Mouse (Mus musculus) kidney, embryonic 15.5 days (tissue): ENCODE data around the gene Gdf10. TPM values are rescaled to one million over a fixed set of nuclear protein-coding genes. Genes with fewer than 3 reads are reported as not detected.

Experiments
- ATAC-seq: fragments of 200-750 bp; cut with Nextera tagmentation; replicated peaks from 2 replicates; pipeline ENCODE4 v1.8.0; 2017; ENCODE audit warnings: moderate TSS enrichment; ENCODE audit not compliant: low FRiP score
- H3K27ac ChIP-seq: fragments of 300-500 bp; sonication (generic); 2 replicates; pipeline ENCODE4 v1.5.1; 2015; ENCODE audit warnings: mild to moderate bottlenecking, inconsistent platforms
- H3K27me3 ChIP-seq: fragments of 300-500 bp; sonication (generic); 2 replicates; pipeline ENCODE4 v1.6.1; 2015; ENCODE audit warnings: inconsistent platforms
- H3K36me3 ChIP-seq: fragments of 300-500 bp; sonication (generic); 2 replicates; pipeline ENCODE4 v1.6.1; 2015; ENCODE audit warnings: inconsistent platforms
- H3K4me1 ChIP-seq: fragments of 300-500 bp; sonication (generic); 2 replicates; pipeline ENCODE4 v1.6.1; 2015; ENCODE audit warnings: inconsistent platforms
- H3K4me2 ChIP-seq: fragments of 300-500 bp; sonication (generic); 2 replicates; pipeline ENCODE4 v1.6.1; 2015; ENCODE audit warnings: moderate library complexity, mild to moderate bottlenecking, inconsistent platforms
- H3K4me3 ChIP-seq: fragments of 300-500 bp; sonication (generic); replicated peaks from 2 replicates; pipeline ENCODE4 v1.5.1; 2015; ENCODE audit warnings: mild to moderate bottlenecking, inconsistent platforms
- H3K9ac ChIP-seq: fragments of 300-500 bp; sonication (generic); 2 replicates; pipeline ENCODE4 v1.6.1; 2015; ENCODE audit warnings: mild to moderate bottlenecking, inconsistent platforms
- H3K9me3 ChIP-seq: fragments of 300-500 bp; sonication (generic); replicated peaks from 2 replicates; pipeline ENCODE4 v1.6.1; 2016; ENCODE audit warnings: inconsistent platforms
- WGBS: fragments of 180-500 bp; shearing (Covaris S2); methylation state at CpG from one replicate; pipeline ENCODE4 v1.1.7; 2015; ENCODE audit warnings: mixed read lengths; 5-methylcytosine and 5-hydroxymethylcytosine counted together
- polyA plus RNA-seq: library from polyadenylated mRNA; unstranded; fragments of >200 nt; fragmentation: Nextera tagmentation; extraction: Ambion mirVana; gene quantifications from 2 replicates; pipeline ENCODE4 v1.2.1, GENCODE M21; 2015

Gene Gdf10
- polyA plus RNA-seq, 1 experiment from 2014 or later, result 5.9 TPM

DNA sequence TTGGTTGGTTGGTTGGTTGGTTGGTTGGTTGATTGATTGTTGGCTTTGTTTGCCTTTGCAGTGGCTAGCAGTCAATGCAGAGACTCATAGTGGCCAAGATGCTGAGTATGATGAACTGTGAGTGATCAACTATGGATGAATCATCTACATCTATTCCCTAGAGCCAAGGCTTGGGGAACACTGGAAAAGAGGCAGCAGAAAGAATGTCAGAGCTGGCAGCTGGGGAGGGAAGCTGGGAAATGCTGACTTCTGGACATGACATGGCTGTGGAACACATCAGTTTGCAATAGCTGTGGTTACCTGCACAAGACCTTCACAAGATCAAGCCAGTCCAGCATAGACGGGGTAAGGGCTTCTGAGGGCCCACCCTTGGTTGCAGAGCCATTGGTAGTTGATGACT lies 20.2 kb upstream of the Gdf10 start:
- Histone ChIP-seq H3K9ac (no peak overlapping the region), H3K9me3 (no peaks in the 10 kb centered on the region), H3K4me3 (no peak overlapping the region), H3K4me1 (no peaks in the 10 kb centered on the region), H3K36me3 (no peaks in the 10 kb centered on the region), H3K4me2 (no peak overlapping the region), H3K27me3 (peaks cover 8% of the 10 kb centered on the region; the same call in 1 of the 2 replicates), H3K27ac (no peak overlapping the region)
- no peak for ATAC-seq
- 71% methylated on average over 1 of the region's 1 CpGs for WGBS

DNA sequence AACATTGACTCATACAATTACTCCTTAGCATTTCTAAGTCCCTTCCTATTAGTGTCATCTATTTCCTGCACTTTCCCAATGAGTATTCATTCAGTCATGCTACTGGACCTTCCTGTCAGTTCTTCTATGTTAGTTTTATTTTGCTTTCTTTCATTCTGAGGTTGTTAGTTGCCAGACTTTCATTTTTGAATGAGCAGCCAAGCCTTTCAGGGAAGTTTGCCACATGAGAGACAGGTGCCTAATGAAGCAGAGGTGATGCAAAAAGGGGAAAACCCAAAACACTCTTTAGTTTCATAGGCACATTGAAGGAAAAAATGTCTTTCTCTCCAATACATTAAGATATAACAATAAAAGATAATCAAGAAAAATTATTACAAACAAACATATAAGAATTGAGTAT lies 18.5 kb upstream of the Gdf10 start:
- Histone ChIP-seq H3K9ac (no peak overlapping the region), H3K9me3 (no peaks in the 10 kb centered on the region), H3K4me3 (no peak overlapping the region), H3K4me1 (no peaks in the 10 kb centered on the region), H3K27ac (no peak overlapping the region), H3K4me2 (no peak overlapping the region), H3K27me3 (peaks cover 3% of the 10 kb centered on the region; the same call in 1 of the 2 replicates), H3K36me3 (no peaks in the 10 kb centered on the region)
- ATAC-seq, result no peak

DNA sequence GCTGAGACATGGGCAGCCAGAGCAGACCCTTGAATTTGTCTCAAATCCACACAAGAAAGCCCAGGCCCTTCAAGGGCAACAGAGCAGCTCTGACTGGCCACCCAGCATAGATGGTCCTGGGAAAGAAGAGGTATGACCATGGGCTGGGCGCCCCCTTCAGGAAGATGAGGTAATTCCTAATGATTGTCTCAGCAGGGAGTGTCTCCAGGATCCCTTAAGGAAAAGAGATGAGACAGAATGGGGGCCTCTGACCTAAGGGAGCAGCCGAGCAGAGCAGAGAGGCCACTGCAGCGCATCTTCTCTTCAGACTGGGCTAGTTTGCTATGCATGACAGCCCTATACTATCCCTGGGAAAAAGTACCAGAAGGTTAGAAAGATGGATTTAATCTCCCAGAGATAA lies 9.7 kb upstream of the Gdf10 start:
- Histone ChIP-seq H3K9me3 (no peaks in the 10 kb centered on the region), H3K4me1 (no peaks in the 10 kb centered on the region; the same call in 1 of the 2 replicates), H3K27ac (no peak overlapping the region), H3K36me3 (no peaks in the 10 kb centered on the region), H3K9ac (no peak overlapping the region), H3K27me3 (peaks cover 28% of the 10 kb centered on the region), H3K4me3 (no peak overlapping the region), H3K4me2 (no peak overlapping the region)
- ATAC-seq, result peak; percentile 46; the same call in 1 of the 2 replicates
- 22% methylated on average over 3 of the region's 3 CpGs for WGBS

DNA sequence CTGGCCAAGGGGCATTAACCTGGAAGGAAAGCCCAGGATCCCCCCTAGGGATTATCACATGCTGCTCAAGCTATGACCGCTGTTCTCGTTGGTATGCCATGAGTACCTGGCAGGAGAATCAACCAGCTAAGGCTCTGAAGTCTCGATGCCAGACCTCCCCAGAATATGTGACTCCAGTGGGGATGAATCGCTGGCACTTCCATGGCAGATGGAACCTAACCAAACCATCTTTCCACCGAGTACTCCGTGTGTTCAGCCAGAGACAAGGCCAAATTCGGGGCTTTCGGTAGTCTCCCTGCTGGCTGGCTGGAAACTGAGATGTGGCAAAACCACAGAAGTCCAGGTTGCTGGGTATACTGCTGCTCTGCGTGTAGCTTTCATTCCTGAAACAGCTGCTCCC lies 9.2 kb upstream of the Gdf10 start:
- Histone ChIP-seq H3K4me3 (no peak overlapping the region), H3K27ac (no peak overlapping the region), H3K27me3 (peaks cover 32% of the 10 kb centered on the region), H3K4me2 (no peak overlapping the region), H3K36me3 (no peaks in the 10 kb centered on the region), H3K9me3 (no peaks in the 10 kb centered on the region), H3K9ac (no peak overlapping the region), H3K4me1 (no peaks in the 10 kb centered on the region; the same call in 1 of the 2 replicates)
- ATAC-seq, result no peak
- 93% methylated on average over 9 of the region's 9 CpGs for WGBS

DNA sequence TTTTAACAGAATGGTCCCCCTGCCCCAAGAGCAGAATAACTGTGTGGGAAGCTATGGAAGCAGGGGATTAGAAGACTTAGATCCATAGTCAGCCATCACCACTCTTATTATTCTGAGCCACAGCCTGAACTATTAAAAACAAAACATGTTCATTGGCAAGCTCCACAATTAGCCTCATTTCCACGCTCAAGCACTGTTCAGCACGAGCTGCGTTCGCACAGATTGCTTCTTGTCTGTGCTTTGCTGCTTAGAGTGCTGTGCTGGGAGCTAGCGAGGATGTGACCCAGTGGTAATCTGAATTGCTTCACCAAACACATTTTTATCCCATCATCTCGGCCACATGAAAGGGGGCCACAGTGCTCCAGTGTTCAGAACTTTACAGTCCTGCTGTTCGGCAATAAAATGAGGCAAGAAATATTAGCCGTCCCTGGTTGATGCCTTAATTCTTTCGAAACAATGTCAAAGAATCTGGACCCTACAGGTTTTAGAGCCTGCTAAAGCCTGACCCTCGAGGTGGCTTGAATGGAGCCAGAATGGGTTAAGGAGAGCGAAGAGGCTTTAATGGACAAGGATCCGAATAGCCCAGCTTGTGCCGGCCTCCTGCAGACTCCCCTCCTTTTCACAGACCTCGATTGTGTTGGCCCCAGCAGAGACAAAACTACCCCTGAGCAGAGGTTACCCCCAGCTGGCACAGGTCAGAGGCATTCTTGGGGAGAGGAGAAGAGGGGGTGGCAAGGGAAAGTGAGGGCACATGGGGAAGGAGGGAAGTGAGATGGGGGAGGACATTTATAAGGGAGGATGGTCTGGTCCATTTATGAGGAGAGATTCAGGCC lies 2.4 kb upstream of the Gdf10 start:
- no peak for ATAC-seq
- Histone ChIP-seq H3K27me3 (peaks cover 90% of the 10 kb centered on the region), H3K9me3 (no peaks in the 10 kb centered on the region), H3K4me2 (no peak overlapping the region), H3K4me3 (no peak overlapping the region), H3K9ac (no peak overlapping the region), H3K4me1 (peaks cover 11% of the 10 kb centered on the region), H3K27ac (no peak overlapping the region), H3K36me3 (no peaks in the 10 kb centered on the region)
- WGBS, result 40% methylated on average over 14 of the region's 14 CpGs

DNA sequence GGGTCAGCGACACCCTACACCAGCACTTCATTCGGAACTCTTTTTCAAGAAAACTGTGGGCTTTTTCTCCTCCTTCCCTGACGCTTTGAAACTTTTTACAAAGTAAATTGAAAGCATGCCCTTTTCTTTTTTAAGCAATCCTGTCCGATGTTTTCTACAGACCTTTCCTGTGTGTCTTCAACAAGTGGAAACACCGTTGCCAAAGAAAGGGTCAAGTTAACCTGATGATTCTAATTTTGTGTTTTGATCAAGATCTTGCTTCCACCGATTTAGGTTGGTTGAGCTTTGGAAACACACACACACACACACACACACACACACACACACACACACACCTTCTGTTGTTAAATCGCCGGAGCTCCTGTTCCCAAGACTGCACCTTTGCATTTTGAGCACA lies 618 bp upstream of the Gdf10 start:
- 11% methylated on average over 8 of the region's 8 CpGs for WGBS
- Histone ChIP-seq H3K9me3 (no peaks in the 10 kb centered on the region), H3K27me3 (peaks cover 93% of the 10 kb centered on the region)

DNA sequence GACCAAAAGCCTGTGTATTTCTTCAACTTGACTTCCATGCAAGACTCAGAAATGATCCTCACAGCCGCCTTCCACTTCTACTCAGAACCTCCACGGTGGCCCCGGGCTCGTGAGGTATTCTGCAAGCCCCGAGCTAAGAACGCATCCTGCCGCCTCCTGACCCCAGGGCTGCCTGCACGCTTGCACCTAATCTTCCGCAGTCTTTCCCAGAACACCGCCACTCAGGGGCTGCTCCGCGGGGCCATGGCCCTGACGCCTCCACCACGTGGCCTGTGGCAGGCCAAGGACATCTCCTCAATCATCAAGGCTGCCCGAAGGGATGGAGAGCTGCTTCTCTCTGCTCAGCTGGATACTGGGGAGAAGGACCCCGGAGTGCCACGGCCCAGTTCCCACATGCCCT lies 8.5 kb downstream of the Gdf10 start:
- Histone ChIP-seq H3K4me2 (no peak overlapping the region), H3K27me3 (peaks cover 69% of the 10 kb centered on the region), H3K9me3 (no peaks in the 10 kb centered on the region), H3K4me1 (peaks cover 3% of the 10 kb centered on the region; the same call in 1 of the 2 replicates), H3K4me3 (no peak overlapping the region), H3K27ac (no peak overlapping the region), H3K9ac (no peak overlapping the region), H3K36me3 (no peaks in the 10 kb centered on the region)
- 0 out of 2 replicates have a peak, but pooled peaks have one; percentile 15 for ATAC-seq
- 53% methylated on average over 17 of the region's 17 CpGs for WGBS

More for the DNA sequence above, 618 bp upstream of the Gdf10 start:
- Histone ChIP-seq H3K4me1 (peaks cover 11% of the 10 kb centered on the region), H3K36me3 (no peaks in the 10 kb centered on the region), H3K27ac (no peak overlapping the region), H3K4me3 (peak overlapping the region; percentile 60), H3K9ac (peak overlapping the region; percentile 41; the same call in 1 of the 2 replicates), H3K4me2 (peak overlapping the region; percentile 98)
- ATAC-seq, result no peak

DNA sequence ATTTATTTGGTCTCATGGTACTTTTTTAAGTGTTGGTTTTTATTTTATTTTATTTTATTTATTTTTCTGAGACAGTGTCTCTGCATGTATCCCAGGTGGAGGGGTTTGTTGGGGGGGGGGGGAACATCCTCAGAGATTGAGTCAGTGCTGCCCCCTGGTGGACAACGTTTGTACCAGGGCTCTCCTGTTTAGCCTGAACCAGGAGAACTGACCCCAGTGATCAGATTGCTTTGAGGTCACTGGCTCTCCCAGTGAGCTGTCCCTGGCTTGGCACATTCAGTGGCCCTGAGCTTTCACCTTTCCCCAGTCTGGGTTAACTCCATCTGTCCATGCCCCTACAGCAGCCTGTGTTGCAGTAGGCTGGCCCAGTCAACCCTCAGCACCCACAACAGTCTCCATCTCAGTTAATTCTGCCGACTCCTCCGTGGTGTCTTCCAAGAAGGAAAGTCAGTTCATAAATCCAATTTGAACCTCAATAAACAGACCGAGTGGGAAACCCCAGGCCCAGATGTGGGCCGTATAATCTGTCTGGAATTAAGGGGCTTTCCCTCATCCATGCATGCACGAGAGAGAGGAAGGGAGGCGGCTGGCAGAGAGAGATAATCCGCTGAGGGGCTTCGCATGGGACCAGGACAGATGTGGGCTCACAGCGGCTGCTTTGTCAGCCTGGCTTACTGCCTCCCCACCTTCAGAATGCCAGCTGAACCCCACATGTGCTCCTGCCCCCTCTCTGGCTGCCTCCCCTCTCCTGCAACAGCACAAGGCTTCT lies 9.7 kb downstream of the Gdf10 start:
- H3K27ac ChIP-seq, result no peak overlapping the region
- no peaks in the 10 kb centered on the region for H3K9me3 ChIP-seq
- no peak overlapping the region for H3K4me3 ChIP-seq
- H3K4me2 ChIP-seq, result no peak overlapping the region
- H3K4me1 ChIP-seq, result peaks cover 3% of the 10 kb centered on the region; the same call in 1 of the 2 replicates
- H3K36me3 ChIP-seq, result no peaks in the 10 kb centered on the region
- peaks cover 58% of the 10 kb centered on the region for H3K27me3 ChIP-seq
- no peak for ATAC-seq
- H3K9ac ChIP-seq, result no peak overlapping the region
- WGBS, result 64% methylated on average over 10 of the region's 10 CpGs

DNA sequence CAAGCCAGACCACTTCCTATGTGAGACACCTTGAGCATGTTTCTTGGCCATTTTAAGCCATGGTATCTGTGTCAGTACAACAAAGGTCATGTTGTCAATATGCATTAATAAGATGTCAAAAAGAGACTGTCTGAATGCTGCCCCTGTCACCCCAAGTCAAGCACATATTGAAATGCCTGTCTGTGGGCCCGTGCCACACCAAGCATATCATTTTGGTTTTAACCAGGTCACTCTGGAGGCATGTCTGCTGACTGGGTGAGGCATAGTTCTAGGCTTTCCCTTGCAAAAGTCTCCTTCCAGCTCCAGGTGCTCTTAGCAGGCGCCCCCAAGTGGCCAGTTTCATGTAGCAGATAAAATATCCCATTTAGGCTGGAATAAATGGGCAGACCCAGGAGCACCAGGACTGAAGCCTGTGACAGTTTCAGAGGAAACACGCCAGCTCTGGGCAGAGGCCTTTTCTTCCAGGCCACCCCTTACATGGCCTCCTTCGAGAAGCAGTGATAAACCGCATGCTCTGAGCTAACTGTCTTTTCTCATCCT lies 10.5 kb downstream of the Gdf10 start:
- no peak overlapping the region for H3K4me2 ChIP-seq
- no peaks in the 10 kb centered on the region for H3K9me3 ChIP-seq
- peaks cover 3% of the 10 kb centered on the region; the same call in 1 of the 2 replicates for H3K4me1 ChIP-seq
- H3K36me3 ChIP-seq, result no peaks in the 10 kb centered on the region
- no peak for ATAC-seq
- H3K9ac ChIP-seq, result no peak overlapping the region
- no peak overlapping the region for H3K4me3 ChIP-seq
- WGBS, result 42% methylated on average over 5 of the region's 5 CpGs
- no peak overlapping the region for H3K27ac ChIP-seq
- peaks cover 51% of the 10 kb centered on the region for H3K27me3 ChIP-seq

DNA sequence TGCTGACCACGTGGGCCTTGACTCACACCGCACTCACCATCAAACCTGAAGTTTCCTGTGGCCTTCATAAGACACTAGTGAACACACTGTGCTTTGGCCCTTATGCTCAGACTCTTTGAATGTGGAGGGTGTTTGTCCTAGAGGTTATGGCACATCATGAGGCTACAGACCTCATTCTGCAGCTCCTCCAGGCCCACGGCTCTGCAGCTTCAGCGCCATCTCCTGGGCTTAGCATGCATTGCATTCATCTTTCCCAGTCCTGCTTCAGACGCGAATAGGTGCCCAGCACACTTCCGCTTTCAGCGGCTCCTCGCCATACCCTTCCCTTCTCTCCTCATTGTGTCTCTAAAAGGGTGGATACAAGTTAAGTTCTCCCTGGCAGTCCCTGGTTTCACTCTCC lies 15.7 kb downstream of the Gdf10 start:
- Histone ChIP-seq H3K36me3 (no peaks in the 10 kb centered on the region), H3K9me3 (no peaks in the 10 kb centered on the region), H3K27ac (no peak overlapping the region), H3K4me3 (no peak overlapping the region), H3K27me3 (peaks cover 13% of the 10 kb centered on the region), H3K4me2 (peak overlapping the region; percentile 41), H3K4me1 (no peaks in the 10 kb centered on the region), H3K9ac (no peak overlapping the region)
- 26% methylated on average over 9 of the region's 9 CpGs for WGBS
- ATAC-seq, result peak; percentile 33; the same call in 1 of the 2 replicates

DNA sequence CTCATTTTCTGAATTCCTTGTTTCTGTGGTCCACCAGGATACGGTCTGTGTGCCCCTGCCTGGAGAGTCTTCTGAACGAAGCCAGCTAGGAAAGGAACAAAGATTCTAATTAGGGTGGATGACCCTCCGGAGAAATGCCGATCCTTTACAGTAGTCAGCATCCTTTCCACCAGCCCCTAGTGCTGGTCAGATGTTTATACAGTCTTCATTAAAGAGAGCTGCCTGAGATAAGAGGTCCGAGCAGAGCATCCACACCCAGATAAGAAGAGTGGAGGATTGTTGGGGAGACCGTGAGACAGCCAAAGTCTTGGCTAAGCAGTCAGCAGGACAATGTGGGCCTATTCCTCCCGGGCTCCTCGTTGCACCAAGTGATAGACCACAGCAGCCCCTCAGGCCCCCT lies 17.4 kb downstream of the Gdf10 start, which contains the start of gene Gdf2:
Gdf2 (plus strand) TSS at position 301 of the 400 bp plus-strand sequence.
- Histone ChIP-seq H3K27ac (no peak within 1 kb of the TSS), H3K4me1 (no peaks in the 10 kb centered on the region), H3K27me3 (no peaks in the 10 kb centered on the region; the same call in 1 of the 2 replicates), H3K9ac (no peak within 1 kb of the TSS), H3K4me3 (no peak within 1 kb of the TSS), H3K4me2 (no peak within 1 kb of the TSS), H3K36me3 (no peaks in the 10 kb centered on the region), H3K9me3 (no peaks in the 10 kb centered on the region)
- WGBS, result 84% methylated on average over 8 of the region's 8 CpGs
- no peak for ATAC-seq

DNA sequence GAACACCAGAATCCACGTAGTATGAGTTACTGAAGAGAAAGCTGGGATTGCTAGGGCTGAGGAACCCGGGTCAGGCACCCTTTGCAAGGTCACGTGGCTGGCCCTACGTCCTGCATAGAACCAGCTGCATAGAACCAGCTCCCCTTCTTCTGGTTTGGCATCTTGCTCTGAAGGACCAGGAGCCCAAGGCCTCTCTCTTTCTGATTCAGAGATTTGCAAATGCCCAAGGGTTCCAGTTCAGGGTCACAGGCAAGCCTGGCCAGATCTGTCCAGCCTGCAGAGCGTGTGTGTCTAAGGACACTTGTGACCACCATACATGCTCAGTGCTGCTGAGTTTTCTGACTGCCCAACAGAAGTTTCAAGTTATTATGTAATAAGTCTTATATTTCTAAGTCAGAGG lies 18.8 kb downstream of the Gdf10 start:
- Histone ChIP-seq H3K36me3 (no peaks in the 10 kb centered on the region), H3K4me3 (no peak overlapping the region), H3K9me3 (no peaks in the 10 kb centered on the region), H3K4me1 (no peaks in the 10 kb centered on the region), H3K9ac (no peak overlapping the region), H3K4me2 (no peak overlapping the region), H3K27me3 (no peaks in the 10 kb centered on the region), H3K27ac (no peak overlapping the region)
- WGBS, result 79% methylated on average over 5 of the region's 5 CpGs
- ATAC-seq, result no peak
